Mouse (Mus musculus): ENCODE measurements around the gene Sync. TPM values are rescaled to one million over a fixed set of nuclear protein-coding genes. Genes with fewer than 3 reads are reported as not detected.
A peak's percentile ranks its signal among the peaks of the same experiment; 100 is the strongest.

Sync gene
- polyA plus RNA-seq, 1 experiment from 2014 or later: 0.35 TPM

DNA sequence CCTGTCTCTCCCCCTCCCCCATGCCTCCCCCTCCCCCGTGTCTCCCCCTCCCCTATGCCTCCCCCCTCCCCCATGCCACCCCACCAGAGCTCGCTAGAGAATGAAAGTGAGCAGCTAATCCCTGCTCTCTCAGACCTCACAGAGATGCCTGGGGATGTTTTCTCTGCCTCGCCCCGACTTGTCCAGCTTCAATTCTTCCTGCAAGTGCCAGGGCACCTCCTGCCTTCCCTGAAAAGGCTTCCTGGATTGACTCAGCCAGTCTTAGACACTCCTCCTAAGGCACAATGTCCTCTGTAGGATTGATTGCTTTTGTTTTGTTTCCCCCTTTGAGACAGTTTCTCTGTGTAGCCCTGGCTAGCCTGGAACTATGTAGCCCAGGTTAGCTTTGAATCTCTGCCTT, 26.2 kb upstream of the Sync start, which contains the start of gene C77080:
C77080 (minus strand) TSS at position 209 of the 400 bp plus-strand sequence.
- no peak for DNase-seq (ENCODE audit: low spot score)

DNA sequence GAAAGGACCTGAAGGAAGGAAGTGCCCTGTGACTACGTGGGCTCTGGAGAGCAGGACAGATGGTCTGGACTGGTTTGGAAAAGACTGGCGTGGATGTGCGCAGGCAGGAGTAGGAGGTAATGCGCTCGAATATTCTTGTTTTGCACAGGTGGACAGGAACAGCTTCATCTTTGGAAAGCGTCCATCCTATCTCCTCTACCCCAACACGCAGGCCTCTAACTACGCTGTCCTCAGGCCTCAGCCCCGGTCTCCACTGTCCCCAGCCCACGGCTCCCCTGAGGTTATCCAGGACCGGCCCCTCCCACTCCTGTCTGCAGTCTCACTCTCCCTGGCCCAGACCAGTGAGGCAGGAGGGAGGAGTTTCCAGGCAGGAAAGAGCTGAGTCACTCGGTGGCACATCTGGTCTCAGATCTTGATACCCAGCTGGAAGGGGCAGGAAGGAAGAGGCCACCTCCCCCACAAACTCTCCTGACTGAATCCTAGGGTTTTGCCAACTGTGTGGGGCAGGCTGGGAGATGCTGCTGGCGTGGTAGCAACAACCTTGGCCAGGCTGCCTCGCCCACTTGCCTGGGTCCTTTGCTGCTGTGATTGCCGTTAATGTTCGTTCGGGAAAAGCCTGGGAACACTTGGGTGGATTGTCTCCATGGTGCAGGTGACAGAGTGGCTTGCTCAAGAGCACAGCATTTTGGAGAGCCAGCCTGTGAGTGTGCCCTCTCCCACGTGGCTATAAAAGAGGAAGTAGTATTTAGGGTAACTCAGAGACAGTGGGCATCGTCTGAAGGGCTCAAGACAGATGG, 24.0 kb upstream of the Sync start:
- peak; percentile 72 for DNase-seq (ENCODE audit: low spot score)

DNA sequence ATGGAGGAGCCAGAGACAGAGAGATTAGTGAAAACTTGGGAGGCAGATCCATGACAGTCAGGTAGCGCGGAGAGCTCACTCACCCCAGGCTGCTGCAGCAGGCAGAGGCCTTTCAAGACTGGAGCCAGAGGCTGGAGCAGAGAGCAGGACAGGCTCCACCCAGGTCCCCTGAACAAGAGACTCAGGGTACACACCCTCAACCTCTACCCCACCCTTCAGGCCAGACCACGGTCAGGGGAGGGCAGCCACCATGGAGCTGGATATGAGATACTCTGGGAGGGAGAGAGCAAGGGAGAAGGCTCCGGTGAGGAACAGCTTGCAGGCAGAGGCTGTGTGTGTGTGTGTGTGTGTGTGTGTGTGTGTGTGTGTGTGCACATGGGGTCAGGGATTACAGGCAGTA, 21.2 kb upstream of the Sync start:
- no peak for DNase-seq (ENCODE audit: low spot score)

DNA sequence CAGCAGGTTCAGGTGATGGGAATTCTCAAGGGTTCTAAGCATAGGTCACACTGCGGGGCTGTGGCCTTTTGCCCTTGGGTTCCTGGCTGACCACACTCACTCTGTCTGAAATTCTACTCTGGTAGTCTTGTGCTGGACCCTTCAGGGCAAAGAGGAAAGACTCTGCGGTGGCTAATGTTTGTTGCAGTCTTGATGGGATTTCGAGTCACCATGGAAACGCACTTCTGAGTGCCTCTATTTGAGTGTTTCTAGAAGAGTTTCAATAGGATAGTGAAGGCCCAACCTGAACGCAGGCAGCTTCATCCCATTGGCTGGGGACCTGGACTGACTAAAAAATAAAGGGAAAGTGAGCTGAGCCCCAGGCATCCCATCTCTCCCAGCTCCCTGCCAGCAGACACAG, 20.6 kb upstream of the Sync start:
- DNase-seq (ENCODE audit: low spot score): no peak

DNA sequence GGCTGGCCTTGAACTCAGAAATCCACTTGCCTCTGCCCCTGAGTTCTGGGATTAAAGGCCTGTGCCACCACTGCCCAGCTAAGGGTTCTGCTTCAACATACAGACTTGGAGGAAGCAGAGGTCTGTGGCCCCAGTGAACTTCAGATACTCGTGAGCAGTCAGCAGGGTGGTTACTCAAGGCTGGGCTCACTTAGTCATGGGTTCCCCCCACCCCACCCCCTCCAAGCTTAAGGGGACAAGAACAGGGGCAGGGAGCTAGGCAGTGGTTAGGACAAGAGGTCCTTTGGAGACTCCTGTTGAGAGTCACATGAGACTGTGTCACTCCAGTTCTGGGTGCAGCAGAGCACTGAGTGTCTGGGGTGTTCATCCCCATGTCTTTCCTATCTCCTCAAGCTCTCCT, 18.7 kb upstream of the Sync start:
- DNase-seq (ENCODE audit: low spot score): no peak

DNA sequence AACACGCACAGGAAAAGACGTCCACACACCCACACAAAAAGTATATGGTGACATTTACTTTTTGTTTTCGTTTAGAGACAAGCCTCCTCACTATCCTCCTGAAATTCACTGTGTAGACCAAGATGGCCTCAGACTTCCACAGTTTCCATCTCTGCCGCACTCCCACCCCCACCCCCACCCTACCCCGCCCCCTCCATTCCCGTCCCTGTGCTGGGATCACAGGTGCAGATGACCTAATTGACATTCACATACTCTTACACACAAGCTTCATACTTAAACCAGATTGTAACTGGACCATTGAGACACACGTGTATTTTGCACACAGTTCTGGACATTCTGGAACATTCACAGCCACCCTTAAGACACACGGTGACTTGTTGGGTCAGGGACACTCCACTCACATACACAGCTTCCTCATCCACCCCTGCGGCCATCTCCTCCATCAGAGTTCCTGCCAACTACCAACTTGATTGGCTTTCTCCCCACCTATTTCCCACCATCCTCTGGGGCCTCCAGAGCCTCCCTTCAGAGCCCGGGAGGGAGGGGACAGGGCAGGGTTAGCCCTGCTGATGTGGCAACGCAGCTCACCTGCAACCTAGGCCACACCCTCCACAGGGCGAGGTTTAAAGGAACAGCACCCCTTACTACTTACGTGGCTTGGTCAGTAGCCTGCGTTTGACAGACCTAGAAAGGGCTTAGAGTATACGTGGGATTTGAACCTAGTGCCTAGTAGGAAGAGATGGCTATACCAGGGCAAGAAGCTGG, 15.2 kb upstream of the Sync start:
- no peak for DNase-seq (ENCODE audit: low spot score)

DNA sequence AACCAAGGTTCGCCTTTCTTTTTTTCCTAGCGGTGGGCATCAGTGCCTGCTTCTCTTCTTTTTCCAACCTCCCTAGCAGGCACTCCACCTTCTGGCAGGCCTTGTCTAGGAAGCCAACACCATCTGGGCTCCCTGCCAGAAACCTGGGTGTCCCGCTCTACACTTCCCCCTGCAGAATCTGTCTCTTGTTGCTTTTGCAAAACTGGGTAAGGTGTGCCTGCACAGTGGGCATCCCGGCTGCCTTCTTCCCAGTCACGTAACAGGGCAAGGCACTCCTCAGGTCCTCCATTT, 14.7 kb upstream of the Sync start:
- DNase-seq (ENCODE audit: low spot score): no peak

DNA sequence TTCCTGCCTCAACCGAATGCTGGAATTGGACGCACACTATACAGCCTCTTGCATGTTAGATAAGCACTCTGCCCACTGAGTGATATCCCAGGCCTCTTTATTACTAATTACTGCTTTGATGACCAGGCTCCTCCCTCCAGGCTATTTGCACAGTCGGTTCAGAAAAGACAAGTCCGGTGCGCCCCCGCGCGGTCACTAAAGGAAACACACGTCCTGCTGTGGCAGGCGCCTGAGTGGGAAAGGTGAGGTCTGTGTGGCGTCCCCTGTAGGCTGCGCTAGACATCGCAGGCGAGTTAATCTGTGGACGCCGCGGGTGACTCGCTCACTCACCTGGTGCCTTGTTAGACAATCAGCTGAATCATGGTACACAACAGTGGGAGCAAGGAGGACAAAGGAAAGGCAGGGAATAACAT, 11.0 kb upstream of the Sync start:
- peak; percentile 88 for DNase-seq (ENCODE audit: low spot score)

DNA sequence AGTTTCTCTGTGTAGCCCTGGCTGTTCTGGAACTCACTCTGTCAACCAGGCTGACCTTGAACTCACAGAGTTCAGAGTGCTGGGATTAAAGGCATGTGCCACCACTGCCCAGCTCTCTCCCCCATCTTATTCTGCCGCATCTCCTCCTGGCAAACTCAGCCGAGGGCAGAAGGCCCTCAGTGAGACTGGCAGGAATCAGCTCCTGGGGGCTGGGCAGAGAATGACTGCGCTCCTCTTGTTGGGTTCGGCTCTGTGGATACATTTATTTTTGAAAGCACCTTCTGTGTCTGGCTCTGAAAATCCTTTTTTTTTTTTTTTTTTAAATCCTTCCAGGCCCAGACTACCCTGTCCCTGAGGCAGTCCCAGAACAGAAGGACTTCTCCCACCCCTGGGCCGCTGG, 4.6 kb upstream of the Sync start:
- no peak for DNase-seq (ENCODE audit: low spot score)

DNA sequence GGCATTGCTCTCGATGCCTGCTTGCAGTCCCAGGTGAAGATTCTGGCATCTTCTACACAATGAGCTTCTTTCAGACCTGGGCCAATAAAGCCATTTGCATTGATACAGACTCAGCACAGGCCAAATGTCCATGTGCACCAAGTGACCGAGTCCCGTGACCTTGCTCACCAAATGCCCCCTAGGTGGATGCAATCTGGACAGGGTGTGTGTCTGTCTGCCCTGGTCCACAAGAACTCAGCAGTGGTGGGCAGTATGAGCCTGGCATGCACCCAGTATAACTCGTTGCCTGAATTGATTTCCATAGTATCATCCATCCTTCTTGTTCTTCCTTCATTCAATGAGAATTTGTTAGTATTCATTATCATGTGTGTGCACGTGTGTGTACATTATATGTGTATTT, 4.2 kb upstream of the Sync start:
- DNase-seq (ENCODE audit: low spot score): no peak

DNA sequence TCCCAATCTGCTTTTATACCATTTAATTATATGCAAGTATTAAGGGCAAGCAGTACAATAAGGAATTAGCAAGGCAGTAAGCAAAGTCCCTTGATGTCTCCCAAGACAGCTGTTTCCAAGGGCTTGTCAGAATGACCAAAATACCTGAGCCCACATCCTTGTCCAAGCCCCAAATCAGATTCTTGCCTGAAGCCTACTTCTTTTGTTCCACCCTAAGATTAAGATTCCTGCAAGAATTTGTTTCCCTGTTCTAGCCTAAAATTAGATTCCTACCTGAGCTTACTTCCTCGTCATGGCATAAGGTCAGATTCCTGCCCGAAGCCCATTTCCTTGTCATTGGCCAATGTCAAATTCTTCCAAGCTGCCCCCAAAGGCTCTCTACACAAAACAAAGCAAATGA, 2.7 kb upstream of the Sync start:
- DNase-seq (ENCODE audit: low spot score): no peak

DNA sequence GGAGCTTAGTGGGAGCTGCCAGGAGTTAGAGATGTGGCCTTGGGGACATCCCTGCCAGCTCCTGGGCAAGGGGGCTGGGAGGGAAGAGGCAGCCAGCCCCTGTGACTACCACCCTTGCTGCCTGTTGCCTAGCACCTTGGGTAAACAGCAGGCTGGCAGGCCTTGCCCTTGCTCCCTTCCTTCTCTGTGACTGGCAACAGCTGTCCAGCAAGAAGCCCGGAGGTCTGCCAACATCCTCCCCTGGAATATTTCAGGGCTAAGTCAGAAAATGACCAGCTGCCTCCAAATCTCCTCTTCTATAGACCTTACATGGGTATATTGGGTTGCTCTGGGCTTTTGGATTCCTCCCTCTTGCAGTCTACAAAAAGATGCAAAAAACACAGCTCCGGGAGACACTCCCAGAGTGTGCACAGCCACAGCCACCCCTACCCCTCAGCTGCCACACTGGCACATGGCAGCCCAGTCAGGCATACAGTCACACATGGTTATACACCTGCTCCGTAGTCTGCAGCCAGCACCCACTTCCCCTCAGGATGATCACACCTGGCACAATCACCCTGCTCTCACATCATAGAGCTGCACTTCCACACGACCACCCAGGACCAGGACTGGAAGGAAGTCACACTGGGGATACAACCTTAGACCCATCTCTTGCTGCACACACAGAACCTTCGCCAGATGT, 1.3 kb upstream of the Sync start:
- no peak for DNase-seq (ENCODE audit: low spot score)

DNA sequence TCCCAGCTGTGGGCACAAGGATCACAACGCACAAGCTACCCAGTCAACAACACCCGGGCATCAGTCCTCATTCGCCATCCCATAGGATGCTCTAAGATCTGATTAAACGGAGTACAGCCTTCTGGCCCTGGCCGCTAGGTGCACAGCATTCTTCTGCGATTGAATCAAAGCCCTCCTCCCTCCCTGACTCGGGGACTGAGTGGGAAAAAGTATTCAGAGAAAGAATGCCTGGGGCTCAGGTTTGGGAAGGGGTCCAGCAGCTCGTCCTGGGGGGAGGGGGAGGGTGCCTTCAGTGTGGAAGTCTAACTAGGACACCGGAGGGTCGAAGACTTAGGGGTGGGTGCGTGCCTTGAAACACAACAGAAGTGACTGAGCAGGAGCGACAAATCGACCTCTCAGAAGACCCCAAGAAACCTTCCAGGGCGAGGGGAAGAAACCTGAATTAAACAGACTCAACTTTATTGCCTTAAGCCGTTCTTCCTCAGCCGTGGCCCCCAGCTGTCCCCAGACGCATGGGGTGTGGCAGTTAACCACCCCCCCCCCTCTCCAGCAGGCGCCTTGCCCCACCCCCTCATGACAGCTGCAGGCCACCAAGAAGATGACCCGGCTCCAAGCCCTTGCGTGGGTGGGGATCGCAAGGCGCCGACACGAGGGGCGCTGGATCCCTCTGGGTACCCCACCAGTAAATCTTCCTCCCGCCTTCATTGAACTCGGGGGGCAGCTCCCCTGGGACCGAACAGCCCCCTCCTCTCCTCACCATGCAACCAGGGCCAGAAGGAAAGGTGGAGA, 540 bp upstream of the Sync start:
- DNase-seq (ENCODE audit: low spot score): no peak

DNA sequence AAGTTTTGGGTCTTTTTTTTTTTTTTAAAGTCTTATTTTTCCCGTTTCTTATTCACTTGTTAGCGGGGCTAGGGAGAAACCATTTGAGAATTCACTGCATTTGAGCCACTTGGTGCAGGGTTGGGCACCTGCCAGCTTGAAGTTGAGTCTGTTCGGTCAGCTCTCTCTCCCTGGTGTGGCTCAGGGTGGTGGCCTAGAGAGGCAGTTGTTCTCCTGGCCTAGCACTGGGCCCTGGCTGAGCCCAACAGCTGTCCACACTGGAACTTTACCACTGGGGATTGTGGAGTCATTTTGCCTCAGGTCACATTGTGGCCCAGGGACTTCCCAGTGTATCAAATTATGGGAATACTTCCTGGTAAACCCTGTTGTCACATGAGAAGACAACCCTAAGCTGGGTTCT, 650 bp downstream of the Sync start:
- DNase-seq (ENCODE audit: low spot score): no peak

DNA sequence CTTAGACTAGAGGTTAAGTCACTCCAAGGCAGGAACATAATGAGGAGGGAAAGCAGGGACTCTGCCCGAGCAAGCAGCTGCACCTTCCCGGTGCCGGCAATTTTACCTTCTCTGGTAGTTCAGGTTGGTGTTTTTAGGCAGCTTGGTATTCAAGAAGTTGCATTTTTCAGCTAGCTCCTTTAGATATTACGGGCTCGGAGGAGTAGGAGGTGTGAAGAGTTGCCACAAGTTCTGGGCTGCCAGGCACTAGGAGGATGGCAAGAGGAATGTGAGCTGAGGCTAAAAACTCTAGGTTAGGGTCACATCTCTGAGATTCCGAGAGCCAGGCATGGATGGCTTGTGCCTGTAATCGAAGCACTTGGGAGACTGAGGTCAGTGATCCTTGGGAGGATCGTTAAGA, 2.3 kb downstream of the Sync start:
- DNase-seq (ENCODE audit: low spot score): no peak

DNA sequence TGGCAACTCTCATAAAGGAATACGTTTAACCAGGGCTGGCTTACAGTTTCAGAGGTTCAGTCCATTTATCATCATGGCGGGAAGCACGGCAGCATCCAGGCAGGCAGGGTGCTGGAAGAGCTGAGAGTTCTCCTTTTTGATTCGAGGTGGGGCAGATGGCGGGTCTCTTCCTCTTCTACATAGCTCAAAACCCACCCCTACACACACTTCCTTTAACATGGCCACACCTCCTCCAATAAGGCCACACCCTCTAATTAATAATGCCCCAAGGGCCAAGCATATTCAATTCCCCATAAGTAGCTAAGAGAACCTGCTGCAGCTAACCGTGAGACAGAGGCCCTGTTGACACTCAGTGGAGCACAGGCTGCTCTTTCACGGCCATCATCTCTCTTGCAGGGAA, 5.4 kb downstream of the Sync start:
- no peak for DNase-seq (ENCODE audit: low spot score)

DNA sequence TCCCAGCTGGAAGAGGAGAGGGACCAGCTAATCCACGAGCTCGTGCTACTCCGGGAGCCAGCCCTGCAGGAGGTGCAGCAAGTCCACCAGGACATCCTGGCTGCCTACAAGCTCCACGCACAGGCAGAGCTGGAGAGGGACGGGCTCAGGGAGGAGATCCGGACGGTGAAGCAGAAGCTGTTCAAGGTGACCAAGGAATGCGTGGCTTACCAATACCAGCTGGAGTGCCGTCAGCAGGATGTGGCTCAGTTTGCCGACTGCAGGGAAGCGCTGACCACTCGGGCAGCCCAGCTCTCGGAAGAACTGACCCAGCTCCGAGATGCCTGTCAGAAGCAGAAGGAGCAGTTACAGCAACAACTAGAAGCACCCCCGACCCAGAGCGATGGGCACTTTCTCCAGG, 6.3 kb downstream of the Sync start:
- no peak for DNase-seq (ENCODE audit: low spot score)

DNA sequence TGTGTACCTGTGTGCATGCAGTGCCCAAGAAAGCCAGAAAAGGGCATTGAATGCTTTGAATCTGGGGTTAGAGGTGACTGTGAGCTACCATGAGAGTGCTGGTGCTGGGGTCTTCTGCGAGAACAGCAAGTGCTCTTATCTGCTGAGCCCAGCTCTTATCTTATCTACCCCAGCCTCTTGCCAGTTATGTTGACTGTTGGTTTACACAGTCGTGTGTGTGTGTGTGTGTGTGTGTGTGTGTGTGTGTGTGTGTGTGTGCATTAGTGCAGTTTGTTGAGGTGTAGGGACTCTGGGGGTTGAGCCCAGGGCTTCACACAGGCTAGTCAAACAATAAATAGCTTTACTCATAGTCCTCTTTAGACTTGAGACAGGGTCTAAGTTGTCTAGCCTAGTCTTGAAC, 7.8 kb downstream of the Sync start:
- no peak for DNase-seq (ENCODE audit: low spot score)

DNA sequence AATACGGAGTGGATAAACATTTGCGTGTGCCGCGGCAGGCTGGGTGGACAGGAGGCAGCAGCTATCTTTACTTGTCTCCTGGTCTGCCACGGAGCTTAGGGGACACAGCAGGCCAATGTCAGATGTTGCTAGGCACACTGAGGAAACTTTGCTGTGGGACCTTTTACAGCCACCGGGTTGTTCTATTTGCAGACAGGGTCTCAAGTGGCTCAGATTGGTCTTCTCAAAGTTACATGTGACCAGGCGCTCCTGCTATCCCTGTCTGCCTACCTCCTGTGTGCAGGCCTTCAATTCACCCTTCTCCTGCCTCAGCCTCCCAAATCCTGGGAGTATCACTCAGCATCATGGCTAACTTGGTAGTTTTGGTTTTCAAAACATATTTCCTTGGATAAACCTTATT, 8.6 kb downstream of the Sync start:
- no peak for DNase-seq (ENCODE audit: low spot score)

DNA sequence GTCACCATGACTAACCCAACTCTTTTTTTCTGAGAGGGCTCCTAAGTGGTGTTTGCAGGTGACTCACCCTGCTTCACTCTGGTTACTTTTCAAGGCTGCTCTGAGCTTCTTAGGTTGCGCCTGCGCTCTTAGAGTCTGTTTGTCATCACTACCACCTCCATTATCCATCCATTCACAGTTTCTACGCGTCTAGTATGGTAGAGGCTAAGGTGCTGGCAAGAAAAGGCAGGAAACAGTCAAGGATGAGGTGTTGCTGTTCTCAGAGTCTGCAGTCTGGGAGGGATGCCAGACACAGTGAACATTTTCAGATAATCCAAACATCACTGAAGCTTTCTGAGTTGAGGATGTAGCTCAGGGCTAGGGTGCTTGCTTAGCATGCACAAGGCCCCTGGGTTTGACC, 10.3 kb downstream of the Sync start:
- no peak for DNase-seq (ENCODE audit: low spot score)

DNA sequence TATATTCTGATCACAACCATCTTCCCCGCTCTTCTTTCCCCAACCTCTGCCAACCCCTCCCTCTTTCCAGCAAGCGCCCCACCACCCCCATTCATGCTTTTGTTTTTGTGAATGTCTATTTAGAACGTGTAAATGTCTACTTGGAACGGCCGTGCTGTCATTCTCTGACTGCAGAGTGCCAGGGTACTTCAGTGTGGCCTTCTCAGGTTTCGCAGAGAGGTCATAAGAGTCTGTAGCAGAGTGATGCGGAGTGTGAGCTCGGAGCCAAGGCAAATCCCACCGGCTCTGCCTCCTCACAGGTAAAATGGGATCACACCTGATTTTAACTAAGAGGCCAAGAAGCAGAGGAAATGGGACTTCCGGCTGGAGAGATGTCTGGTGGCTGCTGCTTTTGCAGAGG, 11.7 kb downstream of the Sync start:
- DNase-seq (ENCODE audit: low spot score): no peak

DNA sequence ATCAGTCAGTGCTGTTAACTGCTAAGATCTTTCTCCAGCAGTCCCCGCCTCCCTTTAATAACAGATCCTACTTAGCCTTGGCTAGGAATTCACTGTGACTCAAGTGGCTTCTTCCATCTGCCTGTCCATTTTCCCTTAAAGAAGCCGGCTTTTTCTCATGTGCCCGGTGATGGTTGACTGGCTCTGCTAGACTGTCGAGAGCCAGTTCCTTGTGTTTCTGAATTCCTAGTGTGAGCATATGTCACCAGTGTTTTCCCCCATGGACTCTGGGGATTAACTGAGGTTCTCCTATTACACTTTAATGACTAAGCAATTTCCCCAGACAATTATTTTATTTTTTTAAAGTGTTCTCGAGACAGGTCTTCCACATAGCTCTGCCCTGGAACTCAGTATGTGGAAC, 16.0 kb downstream of the Sync start:
- no peak for DNase-seq (ENCODE audit: low spot score)

All from thymus, postnatal 0 days (tissue).